Mouse (Mus musculus) left cerebral cortex, adult 11 months (tissue): ENCODE measurements around the gene 5730480H06Rik.
A peak's percentile ranks its signal among the peaks of the same experiment; 100 is the strongest.

Experiments used
- DNase-seq: peaks from one replicate; pipeline ENCODE4 v3.0.0; 2022; ENCODE audit warnings: low spot score

The 5730480H06Rik gene

DNA sequence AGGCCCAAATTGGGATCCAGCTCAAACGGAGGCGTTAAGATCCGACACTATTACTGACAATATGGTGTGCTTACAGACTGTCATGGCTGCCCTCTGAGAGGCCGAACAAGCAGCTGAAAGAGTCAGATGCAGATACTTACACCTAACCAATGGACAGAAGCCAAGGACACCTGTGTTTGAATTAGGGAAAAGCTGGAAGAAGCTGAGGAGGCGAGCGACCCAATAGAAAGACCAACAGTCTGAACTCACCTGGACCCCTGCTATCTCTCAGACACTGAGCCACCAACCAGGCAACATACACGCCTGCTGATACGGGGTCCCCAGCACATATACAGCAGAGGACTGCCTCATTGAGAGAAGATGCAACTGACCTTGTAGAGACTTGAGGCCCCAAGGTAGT lies at the start of gene 5730480H06Rik:
Gene 5730480H06Rik, plus strand, starts transcription at position 301 of the 400 bp plus-strand sequence.
- DNase-seq = no peak

DNA sequence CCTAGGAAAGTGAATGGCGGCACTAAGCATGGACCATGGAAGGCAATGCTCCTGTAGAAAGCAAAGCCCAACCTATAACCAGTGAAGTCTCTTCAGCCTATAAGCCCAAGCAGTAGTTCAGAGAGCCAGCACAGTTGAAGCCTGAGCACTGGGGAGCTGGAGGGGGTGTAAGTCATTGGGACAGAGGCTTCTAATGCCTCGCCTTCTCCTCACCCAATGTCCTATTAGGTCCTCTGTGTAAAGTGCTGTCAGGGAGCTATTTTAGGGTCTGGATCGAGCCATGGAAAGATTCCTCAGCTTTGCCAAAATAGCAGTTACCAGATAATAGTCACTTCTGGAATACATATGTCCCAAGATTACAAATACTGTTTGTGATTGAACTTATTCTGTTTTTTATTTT lies 26.6 kb upstream of the 5730480H06Rik start:
- no peak for DNase-seq

DNA sequence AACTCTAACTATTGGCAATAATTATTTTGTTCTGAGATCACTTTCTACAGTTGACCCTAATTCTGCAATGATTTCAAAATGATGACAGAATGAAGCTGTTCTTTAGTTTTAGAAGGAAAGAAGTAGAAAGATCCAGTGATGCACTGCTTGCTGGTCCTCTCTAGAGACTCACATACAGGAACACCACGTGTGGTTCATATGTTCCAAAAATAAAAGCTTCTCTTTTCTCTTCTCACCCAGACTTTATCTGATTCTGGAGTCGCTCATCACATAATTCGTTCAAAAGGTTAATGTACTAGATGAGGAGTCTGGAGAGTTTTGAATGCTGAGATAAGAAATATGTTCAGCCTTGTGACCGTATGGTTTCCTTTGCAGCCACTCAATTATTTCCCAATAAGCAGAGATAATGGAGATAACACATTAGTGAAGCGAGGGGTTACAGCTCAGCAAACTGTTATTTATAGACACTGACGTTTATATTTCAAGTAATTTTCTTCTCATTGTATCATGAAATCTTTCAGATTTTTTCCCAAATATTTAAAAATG lies 12.6 kb upstream of the 5730480H06Rik start:
- DNase-seq = no peak

DNA sequence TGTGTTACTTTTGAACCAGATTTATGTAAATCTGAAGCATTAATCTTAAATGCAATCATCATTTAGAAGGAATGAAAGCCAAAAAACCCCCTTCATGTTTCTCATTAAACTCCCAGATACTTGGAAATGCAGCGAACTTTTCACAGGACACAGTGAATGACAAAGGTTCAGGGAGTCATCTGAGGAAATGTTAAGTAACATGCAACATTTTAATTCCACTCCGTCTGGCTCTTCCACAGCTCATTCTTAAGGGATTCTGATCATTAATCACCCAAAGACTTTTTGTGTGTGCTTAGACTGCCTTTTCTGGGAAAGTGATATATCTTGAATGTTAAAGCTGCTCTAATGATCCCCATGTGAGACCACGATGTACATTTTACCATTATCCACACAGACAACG lies 7.2 kb upstream of the 5730480H06Rik start:
- DNase-seq = no peak

DNA sequence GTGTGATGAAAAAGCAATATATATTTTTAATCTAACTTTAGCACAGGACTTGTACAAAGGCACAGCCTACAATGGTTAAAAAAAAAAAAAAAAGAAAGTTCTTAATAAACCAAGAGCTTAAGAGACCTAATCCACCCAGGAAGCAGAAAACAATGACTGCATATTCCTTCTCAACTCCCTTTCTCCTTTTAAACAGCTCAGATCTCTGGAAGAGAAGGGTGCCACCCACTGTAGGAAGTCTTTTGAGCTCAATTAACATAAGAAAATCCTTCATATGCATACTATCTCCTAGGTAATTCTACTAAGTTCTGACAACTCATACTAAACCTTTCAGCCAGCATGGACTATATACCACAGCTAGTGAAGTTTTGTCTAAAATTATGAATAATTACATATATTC lies 1.5 kb upstream of the 5730480H06Rik start:
- no peak for DNase-seq

DNA sequence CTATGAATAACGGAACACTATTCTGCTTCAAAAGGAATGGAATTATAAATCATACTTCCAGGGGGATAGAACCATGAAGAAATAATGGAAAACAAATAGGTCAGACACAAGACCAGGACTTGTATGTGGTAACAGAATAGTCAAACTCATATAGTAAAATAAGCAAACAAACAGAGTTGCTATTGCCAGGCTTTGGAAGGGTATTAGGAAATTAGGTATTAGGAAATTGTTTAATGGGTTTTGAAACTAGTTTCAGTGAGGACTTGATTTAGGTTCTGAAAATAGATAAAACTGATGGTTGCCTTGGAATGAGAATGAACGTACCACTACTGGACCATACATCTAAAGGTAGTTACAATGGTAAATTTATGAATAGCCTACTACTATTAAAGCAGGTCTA lies 2.0 kb downstream of the 5730480H06Rik start:
- DNase-seq = no peak

DNA sequence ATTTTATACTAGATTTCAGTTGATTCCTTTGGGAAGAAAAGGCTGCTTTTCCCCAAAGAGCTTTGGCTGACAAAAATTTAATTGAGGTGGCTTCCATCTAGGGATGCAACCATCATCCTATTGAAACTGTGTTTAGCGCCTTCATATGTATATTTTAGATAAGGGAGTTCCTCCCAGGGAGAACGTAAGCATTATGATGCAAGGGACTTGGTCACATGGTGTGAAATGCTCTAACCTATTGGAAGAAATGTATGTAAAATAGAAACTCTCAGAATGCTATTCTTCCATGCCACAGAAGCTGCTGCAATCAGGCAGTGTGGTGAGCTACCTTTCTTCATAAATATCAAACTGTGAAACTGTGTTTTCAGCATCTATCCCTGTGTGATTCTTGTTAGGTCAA lies 3.1 kb downstream of the 5730480H06Rik start:
- DNase-seq = no peak

DNA sequence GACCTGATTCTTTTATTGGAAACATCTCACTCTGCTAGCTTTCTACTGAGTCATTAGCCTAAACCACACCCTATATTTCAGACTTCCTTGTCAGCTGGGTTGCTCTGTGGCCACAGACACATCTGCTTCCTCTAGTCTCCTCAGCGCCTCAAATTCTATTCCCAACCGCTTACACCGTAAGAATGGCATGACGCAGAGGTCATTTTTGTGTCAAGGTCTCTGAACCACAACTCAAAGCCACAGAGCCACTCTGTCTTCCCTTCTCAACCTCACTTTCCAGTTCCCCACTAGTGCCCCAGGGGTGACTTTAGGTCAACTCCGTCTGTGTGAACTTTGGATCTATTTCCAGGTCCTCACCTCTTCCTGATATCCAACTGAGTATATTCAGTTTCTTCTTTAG lies 3.7 kb downstream of the 5730480H06Rik start:
- DNase-seq = no peak

DNA sequence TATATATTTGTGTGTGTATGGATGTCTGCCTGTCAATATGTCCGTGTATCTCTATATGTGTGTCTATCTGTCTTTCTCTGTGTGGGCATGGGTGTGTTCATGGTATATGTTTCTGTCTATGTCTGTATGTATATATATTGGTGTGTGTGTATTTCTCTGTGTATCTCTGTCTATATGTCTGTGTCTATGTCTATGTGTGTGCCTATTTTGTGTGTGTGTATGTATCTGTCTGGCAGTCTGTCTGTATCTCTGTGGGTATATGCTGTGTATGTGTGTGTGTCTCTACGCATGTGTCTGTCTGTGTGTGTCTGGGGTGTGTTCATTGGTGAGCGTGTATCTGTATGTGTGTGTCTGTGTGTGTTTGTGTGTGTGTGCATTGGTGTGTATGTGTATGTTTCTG lies 5.7 kb downstream of the 5730480H06Rik start:
- DNase-seq = no peak

DNA sequence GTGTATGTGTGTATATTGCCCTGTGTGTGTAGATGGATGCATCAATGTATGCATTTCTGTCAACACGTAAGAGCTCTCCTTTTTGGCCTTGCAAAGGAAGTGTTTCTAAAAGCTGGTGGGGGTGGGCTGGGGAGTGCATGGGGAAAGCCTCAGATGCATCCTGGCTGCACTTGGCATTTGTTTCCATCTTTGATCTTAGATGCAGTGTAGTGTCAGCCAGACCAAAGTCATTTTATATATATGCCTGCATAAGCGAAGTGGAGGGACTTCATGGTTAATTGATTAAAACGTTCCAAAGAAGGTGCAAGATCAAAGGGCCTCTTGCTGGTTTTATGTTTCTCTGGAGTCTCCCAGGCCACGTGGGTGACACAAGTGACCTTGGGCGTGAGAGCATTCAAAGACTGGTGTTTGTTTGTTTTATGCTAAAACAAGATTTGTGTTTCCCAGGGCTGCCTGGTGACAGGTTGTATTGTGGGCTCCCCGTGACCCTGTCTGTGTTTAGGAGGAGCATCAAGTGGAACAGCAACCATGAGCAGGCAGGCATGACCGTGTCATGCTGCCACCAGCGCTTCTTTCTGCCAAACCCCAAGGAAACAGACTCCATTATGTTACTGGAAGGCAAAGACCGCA lies 6.2 kb downstream of the 5730480H06Rik start:
- no peak for DNase-seq

DNA sequence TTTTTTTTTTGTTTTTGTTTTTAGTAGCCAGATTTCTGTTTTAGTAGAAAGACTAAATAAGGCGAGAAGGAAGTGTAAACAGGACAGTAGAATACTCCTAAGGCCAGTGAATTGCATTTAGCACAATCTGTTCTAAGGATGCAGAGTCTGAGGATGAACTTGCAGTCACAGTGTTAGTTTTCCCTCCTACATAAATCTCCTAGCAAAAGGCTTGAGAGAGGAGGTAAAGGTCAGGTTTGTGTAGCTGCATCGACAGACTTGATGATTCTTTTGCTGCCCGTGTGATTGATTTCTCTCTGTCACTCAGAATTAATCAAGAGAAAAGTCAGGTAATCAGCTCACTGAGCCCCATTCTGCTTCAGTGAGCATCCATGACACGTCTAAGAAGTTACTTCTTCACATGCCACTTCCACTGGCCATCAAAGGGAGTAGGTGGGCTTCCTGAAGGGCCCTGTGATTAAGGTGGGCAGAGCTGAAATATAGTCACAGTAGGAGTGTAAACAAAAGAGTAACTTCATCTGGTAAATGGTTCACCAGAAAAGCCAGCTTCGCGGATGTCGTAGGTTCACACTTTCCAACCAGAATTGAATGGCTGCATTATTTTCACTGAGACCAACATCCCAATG lies 13.2 kb downstream of the 5730480H06Rik start:
- no peak for DNase-seq

DNA sequence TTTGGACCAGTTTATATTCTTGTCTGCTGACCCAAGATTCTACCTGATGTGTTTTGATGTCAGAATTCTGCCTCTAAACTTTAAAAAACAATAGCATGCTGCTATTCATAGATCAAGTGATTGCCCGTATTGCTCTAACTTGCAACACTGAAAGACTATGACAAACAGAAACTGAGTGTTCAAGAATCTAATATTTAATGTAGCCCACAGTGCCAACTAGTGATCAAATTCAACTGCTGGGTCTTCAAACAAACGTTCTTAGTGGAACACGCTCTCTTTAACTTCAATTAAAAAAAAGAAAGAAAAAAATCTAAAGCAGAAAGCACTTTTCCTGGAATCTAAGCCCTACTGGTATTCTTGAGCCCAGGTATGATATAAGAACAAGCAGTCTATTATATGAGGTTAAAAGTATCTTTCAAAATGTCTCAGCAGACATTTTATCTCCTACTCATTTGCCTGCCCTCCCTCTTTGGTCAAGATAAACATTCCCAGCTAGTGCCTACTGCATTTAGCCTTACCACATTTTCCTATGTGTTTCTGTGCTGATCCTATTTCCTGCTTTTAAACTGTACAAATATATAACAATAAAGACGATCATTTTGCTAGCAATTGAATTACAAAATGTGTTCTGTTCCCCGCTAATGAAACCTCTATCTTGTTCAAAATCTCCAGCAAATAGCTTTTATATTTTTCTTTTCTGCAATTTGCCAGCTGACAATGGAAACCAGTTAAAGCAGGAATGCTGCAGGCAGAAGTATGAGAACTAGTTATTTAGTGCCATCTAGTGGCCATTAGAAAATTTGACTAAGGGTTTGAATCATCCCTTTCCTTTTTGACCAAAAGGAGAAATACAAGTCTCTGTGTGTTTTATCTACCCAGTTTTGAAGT lies 17.6 kb downstream of the 5730480H06Rik start:
- DNase-seq = peak; percentile 12

DNA sequence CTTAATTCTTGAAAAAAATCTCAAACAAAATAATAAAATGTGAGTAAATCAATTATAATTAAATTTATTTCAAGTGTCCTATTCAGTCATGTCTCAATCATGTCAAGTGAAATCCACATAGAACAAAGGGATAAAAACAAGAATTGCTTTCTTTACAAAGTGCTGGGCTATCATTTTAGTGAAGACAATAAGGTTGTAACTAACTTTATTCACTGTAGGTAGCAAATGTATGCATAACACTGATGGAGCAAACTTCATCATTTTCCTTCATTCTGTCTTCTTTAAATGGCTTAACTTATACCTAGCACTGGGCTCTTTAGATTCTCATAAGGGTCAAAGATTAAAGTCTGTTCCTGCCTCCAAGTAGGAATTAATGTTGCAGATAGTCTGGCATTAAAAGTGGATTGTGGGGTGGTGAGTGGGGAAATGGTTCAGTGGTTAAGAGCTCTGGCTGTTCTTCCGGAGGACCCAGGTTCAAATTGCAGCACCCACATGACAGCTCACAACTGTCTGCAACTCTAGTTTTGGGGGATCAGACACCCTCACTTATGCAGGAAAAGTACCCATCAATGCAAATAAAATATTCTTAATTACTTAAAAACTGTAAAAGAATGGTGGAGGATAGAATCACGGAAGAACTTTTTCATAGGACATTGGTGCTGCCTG lies 18.4 kb downstream of the 5730480H06Rik start:
- DNase-seq = no peak

DNA sequence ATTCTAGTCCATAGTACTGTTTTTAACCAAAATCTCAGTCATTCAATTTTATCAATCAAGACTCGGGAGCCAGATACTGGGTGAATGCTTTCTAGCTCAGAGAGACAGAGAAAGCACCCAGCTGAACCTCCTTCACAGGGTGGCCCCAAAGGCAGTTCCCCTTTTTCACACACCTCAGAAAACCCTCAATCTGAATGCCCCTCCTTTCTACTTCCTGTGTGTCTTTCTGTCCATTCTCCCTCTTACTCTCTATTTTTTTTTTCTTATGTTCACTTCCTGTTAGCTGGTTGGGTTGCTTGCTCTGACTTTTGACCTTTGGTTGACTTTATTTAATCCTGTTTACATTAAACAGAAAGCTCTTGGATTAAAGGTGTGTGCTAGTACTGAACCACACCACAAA lies 21.6 kb downstream of the 5730480H06Rik start:
- no peak for DNase-seq

DNA sequence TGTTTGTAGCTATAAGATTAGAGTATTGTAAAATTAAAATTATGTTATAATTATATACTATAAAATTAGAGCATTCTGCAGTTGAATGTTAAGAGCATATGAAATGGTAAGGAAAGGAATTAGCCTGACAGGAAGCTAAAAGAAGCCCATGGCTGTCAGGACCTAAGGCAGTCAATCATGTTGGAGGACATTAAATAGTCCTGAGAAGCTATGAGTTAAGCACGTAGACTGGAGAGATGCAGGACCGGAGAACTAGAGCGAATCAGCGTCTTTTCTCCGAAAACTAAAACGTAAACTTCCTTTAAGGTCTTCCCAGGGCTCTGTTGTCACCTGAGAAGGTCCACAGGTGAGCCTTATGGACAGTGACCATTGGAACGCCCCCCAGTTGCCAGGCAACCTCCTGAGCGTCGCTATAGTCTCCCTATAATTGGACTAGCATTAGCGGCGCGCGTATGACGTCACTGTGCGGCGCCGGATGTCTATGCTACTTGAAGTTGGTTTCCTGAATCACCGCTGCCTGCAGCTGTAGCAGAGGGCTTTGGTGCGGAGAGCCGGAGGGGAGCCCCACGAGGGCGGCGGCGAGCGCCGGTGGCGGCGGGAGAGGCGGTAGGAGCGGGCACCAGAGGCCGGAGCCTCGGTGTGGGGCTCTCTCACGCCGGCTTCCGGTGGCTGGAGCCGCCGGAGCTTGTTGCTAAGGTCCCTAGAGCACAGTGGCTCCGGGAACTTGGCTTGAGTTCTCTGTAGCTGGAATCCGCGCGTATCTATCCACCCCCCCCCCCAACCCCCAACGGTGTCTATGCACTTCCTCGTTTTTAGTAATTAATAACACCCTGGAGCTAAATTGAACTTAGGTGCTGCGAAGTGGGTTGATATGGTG lies 44.4 kb downstream of the 5730480H06Rik start:
- peak; percentile 91 for DNase-seq

DNA sequence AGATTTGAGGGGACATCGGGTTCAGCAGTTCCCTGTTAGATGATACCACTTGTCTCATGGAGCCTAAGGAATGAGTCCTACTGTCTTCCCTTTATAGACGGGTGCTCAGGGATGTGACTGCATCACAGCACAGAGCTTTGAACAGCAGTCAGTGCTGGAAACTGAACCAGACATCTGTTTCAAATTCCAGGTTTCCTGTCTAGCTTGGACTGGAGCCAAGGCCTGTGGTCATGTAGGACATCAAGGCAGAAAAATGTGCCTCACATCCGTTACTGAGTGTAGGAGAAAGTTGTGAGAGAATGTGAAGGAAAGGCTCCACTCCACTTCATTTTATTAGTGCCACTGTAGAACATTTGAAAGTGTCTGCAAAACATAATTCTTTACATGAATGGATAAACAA lies 74.7 kb downstream of the 5730480H06Rik start:
- no peak for DNase-seq

DNA sequence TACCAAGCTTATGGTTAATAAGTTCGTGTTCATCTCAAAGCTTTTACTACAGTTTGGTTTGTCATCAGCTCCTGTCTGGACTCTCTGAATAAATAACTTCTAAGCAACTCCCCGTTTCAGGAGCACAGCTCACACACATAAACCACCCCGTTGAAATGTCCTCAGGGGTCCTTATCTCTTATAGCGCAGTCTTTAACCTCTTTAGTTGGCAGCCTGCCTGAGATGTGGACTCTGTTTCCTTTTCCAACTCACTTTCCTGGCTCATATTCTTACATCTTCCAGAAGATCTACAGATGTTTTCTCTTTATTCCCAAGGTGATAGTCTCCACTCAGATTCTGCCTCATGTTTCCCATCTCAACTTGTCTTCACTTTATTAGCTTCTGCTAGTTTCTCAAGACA lies 80.5 kb downstream of the 5730480H06Rik start:
- DNase-seq = no peak

DNA sequence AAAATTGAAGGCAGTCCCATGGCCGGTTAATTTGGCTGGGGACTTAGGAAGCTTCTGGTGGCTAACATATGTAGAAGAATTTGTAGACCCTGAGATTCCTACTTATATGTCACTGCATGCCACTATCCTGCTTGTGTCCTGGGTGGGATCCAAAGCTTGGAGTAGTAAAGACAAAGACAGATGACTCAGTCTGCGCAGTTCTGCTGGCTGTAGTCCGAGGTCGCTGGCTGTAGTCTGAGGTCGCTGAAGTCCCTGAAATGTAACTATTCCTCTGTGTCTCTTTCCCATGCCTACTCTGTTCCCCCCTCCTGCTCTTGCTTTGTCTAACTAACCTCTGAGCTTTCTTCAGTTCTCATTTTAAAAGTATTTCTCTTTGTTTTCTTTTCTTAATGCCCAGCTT lies 82.6 kb downstream of the 5730480H06Rik start:
- DNase-seq = no peak

DNA sequence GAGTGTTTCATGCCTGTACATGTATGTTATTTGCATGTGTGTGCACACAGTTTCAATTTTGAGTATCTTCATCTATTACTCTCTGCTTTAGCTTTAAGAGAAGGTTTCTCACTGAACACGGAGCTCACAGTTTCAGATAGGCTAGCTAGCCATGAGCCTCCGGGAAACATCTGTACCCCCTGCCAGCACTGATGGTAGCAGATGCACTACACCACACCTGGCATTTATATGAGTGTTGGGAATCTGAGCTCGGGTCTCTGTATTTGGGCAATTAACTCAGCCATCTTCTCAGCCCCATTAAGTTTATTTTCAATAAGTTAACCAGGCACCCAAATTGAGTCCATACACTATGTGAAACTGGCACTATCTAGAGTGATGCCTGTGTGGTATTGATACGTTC lies 83.7 kb downstream of the 5730480H06Rik start:
- DNase-seq = no peak

DNA sequence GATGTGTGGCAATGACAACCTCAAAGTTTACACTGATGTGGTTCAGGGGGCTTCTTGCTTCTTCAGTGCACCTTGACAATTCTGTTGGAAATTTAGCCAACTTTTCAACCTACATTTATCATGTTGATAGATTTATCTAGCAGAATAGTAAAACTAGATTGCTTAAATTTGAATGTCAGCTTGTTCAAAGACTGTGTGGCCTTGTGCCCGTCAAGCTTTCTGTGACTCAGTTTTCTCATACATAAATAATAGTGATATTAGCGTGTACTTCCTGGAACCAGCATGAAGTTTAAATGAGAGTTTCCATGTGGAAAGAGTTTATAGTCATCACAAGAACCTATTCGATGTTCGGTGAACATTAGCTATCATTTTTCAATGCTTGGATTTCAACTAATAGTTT lies 84.5 kb downstream of the 5730480H06Rik start:
- DNase-seq = no peak

DNA sequence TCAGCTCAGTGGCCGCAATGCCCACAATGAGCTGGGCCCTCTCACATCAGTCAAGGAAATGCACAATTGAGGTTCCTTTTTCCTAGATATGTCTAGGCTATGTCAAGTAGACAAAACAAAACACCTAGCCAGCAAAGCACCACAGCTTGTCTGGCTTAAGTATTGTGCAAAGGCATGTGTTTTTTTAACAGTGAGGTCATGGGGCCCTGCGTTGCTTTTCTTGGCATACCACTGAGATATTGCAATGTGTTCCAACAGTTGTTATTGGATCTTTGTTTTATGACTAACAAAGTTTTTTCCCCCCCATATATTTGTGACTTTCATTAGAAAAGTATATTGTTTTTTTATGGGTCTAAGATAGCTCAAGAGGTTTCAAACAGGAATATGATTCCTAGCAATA lies 92.0 kb downstream of the 5730480H06Rik start:
- DNase-seq = no peak
